Mouse (Mus musculus) heart, postnatal 4 days (tissue): Measurements from ENCODE around the gene Abat. TPM values are rescaled to one million over a fixed set of nuclear protein-coding genes. Genes with fewer than 3 reads are reported as not detected.
"Not testable (repeated sequence)": the region's sequence is repeated elsewhere in the genome, so short reads cannot be mapped to it uniquely, and the experiment has no call there.

Source experiments
- DNase-seq: peaks from one replicate; pipeline ENCODE4 v3.0.0; 2021
- total RNA-seq, 2 experiments: library from RNA; stranded (reverse); gene quantifications; 2 replicates each; pipeline ENCODE4 v1.2.3; 2021

Gene Abat
- total RNA-seq, 2 experiments from 2014 or later = 6.3 to 7.6 TPM

DNA sequence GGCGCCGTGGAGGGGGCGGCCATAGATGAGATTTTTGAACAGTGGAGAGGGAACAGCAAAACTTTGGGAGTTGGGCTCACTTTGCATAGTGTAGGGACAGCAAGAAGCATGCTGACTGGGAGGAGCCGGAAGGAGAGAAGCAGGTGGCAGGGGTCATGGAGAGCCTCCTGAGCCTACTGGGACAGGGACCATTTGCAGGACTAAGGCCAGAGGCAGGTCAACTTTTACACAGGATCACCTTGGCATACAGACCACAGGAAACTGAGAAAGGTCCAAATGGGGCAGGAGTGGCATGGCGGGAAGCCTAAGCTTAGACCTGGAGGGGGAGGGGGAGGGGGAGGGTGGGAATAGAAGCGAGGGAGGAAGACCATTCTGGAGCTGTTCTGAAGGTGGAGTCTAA lies 20.2 kb downstream of the Abat start:
- no peak for DNase-seq

DNA sequence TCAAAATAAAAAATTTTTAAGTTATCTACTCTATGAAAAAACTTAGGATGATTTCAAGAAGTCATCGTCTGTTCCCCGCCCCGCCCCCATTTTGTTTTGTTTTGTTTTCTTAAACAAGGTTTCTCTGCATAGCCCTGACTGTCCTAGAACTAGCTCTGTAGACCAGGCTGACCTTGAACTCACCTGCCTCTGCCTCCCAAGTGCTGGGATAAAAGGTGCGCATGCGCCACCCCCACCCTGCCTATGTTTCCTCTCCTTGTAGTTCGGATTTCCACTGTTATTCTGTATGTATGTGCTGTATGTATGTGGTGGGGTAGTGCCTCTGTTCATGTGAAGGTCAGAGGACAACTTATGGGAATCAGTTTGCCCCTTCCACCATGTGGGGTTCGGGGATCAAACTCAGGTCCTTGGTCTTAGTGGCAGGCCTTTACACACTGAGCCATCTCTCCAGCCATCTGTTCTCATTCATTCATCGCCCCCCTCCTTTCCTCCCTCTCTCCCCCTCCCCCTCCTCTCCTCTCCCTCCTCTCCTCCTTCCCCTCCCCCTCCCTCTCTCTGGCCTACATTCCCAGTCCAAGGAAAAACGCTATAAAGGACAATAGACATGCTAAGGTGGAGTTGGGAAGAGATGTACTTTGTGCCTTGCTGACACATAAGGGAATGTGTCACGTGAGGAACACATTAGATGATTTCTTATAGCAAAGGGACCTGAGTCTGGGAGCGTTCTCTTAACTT lies 21.4 kb downstream of the Abat start:
- no peak for DNase-seq

DNA sequence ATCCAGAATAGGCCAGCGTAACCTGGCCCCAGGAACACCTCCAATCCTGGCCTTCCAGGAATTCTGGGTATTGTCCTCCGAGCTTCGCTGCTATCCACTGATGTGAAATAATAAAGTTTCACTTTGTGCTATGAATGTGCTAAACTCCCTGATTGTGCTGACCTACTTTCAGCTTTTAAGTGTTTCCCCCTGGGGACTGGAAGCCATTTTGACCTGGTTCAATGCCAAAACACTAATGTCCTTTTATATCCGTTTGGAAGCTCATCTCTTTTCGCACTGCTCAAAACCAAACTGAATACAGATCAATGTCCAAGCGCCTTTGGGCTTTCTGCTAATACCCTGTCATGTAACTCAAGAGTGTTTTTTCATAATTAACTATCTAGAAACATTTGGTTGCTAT lies 22.2 kb downstream of the Abat start:
- no peak for DNase-seq

DNA sequence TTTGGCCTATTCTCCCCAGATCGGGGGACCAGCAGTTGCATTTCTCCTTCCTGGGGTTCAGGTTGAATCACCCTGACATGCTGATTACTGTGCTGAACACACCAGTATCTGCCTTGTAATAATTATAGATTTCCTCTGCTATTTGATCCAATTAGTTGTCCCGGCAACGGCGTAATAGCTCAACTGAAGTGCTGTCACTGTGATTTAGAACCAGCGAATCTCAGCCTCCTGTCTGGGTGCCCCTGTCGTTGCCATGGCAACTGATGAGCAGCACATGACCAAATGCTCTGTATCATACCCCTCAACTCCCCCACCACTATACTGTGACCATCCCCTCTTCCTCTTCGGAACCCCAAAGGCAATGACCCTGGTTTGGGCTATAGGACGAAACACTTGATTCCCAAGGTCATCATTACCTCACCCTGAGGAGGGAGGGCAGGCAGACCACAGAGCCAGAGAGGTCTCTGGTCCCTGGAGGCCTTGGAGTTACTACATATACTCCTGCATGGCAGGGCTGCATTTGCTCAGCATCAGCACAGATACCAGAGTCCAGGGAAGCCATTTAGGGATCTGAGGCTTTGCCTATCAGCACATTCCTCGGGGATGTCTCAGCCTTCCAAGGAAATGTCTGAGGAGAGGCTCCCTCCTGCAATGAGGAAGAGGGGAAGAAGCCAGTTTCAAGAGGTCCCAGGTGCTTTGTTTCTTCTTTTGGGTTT lies 26.1 kb downstream of the Abat start:
- DNase-seq = no peak

DNA sequence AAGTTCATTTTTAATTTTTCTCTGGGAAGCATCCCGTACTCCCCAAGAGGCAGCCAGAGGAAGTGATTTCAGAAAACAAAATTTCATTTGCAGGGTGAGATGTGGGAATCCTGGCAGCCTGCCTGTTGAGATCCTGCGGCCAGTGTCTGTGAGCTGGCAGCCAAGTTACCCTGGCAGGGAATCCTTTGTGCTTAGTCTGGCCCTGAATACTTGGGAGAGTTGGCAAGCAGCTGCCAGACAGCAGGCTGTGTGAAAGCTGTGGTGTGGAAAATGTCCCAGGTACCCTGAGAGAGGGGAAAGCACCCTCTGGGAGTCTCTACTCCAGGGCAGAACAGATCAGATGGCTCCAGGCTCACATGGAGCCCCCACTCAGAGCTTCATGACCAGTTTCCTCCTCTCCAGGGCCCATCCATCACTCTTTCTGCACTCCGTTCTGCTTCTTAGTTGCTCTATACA lies 27.7 kb downstream of the Abat start:
- peak; percentile 83 for DNase-seq

DNA sequence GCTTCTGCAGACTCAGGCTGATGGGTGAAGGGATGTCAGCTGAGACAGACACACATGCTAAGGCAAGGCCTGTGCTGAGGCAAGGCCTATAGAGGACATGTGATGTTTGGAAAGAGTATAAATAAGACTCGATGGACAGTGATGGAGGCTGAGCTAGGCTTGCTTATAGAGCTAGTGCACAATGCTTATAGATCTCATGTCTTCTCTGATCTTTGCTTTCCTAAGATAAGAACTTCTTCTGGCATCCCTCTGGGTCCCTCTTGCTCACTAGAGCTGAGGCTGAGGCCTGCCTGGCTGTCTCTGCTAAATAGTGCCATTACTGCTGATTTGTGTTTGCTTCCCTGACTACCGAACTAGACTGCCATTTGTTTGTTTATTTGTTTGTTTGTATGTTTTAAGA lies 34.6 kb downstream of the Abat start:
- no peak for DNase-seq

DNA sequence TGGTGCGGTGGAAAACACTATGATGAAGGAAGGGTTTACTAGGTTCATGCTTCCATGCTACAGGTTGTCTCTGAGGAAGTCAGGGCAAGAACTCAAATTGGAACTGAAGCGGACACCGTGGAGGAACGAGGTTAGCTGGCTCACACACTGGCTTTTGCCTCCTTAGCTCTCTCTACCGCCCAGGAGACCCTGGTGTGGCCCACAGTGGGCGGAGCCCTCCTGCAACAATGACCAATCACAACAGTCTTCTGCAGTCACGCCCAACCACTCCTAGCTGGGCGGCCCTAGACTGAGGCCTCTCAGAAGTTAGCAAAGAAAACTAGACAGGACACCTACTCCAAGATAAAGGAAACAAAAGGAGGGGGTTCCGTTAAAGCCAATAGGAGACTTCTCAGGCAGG lies 36.3 kb downstream of the Abat start:
- no peak for DNase-seq

DNA sequence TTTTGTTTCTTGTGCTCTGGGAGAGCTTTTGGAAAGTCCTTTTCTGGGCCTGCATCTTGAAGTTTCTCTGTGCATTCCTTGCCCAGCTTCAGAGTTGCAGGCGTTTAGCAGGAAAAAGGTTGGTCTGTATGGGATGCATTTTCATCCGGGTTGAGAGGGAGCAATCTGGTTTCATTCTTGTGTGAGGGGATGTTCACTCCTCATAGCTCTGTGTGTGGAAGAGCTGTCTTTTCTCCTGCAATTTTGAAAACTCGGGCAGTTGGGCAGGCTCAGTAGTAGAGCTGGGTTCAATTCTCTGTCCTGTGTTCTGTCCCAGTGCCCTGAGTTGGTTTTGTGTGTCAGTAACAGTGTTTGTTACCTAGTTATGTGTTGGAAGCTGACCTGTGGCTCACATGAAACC lies 41.1 kb downstream of the Abat start:
- DNase-seq = no peak

DNA sequence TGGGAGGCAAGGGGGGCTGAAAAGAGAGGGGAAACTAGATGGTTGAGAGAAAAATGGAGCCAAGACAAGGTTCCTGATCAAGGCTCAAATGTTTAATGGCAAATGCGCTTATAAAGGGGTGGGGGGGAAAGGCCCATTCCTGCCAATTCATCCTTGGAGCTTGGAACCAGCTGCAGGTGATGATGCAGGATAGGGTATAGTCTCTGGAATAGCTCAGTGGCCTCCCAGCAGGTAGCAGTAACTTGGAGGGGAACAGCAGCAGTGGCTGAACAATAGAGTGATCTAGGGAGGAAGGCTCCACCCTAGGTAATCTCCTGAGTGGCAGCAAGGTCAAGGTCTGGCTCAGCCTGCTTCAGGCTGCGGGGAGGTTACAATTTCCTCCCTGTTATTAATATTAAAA lies 41.5 kb downstream of the Abat start:
- not testable (repeated sequence) for DNase-seq

DNA sequence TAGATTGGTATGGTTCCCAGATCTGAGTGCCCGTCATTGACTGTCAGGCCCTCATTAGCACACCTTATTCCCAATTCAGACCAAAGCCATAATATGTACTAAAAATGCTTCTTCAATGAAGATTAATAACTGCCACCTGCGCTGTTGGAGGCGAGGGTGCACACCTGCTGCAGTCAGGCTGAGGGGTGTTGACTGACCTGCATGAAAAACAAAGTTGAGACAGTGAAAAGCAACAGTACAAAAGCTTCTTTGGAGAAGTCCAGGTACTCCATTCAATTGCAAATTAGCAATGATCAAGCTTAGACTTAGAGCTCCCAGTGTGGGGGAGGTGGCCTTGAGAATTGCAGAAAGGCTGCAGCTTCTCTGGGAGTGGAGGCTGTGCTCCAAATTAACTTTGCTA lies 42.1 kb downstream of the Abat start:
- not testable (repeated sequence) for DNase-seq

DNA sequence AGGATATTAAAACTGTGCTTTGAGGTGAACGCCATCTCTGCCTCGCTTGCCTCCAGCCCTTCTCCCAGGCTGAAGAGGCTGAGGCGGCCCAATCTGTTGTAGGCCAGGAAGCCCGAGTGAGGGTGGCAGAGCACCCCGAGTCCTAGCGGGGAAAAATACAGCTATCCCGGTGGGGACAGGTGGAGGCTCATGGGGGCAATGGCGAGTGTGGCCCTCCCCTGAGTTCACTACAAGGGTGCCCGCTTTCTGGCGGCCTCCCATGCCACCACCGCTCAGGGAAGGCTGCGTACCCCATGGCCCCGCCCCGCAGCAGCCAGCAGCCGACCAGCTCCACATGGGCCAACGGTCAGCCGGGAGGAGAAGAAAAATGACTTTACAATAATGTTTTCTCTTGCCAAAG lies 46.9 kb downstream of the Abat start:
- DNase-seq = no peak

DNA sequence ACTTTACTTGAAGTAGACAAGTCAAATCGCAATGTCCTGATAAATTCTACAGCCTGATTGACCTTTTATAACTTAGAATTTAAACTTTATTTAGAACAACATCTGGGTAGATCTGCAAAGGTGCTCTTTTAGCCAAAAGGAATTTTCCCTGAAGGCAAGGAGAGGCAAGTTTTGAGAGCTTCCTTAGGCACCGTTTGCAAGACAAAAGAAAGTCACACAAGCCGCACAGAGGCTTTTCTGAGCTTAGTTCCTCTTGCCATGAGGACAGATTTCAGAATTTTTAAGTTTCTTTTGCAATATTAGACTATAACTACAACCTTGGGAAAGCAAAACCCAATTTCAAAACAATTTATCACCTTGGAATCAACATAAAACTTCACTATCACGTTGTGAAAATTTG lies 47.9 kb downstream of the Abat start:
- DNase-seq = not testable (repeated sequence)

DNA sequence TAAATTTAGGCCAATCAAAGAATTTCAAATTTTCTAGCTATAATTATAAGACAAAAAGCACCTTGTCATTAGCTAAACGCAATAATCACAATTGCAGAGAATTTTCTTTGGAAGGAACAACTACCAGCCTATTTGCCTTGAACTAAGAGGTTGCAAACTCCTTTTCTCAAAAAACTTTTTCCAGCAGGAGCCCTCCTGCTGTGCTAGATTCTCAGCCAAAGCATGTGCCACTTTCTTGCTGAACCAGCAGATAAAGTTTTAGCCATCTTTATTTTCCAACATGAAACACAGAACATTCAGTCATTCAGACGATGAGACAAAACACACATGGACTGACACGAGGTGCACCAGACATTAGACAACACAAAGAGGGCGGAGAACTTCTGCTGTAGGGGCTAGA lies 48.6 kb downstream of the Abat start:
- DNase-seq = not testable (repeated sequence)

DNA sequence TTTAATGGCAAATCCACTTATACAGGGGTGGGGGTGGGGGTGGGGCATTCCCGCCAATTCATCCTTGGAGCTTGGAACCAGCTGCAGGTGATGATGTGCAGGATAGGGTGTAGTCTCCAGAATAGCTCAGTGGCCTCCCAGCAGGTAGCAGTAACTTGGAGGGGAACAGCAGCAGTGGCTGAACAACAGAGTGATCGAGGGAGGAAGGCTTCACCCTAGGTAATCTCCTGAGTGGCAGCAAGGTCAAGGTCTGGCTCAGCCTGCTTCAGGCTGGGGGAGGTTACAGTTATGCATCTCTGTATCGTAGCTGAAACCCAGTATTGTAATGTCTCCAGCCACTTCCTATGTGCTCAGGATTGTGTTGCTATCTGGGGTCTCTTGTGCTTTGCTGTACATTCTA lies 49.6 kb downstream of the Abat start:
- DNase-seq = not testable (repeated sequence)

DNA sequence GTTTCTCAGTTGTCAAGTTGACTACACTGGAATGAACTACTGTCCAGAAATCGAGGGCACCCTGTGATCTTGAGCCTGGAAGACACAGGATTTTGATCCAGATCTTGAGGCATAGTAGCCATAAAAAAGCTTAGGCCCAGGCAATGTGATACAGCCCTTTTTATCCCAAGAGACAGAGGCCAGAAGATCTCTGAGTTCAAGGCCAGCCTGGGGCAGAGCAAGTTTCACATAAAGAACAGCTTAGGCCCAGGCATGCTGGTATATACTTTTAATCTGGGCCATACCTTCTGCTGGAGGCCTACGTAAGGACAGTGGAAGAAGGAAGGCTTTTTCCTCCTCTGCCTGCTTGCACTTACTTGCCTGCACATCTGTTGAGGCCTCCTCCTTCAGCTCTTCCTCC lies 51.6 kb downstream of the Abat start:
- no peak for DNase-seq

DNA sequence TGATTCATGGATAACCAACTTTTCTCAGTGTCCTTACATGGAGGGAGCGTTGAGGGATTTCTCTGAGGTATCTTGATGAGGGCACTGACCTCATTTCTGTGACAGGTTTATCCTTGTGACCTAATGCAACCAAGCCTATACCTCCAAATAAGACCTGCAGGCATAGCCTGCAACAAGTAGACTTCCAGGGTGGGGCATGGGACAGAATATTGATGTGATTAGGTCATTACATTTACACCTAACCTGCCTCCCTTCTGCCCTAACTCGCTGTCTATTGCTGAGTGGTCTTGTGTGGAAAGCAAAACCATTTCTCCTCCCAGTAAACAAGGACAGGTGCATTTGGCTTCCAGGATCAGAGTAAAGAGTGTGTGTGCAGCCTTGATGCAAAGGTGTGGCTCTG lies 52.3 kb downstream of the Abat start:
- no peak for DNase-seq

DNA sequence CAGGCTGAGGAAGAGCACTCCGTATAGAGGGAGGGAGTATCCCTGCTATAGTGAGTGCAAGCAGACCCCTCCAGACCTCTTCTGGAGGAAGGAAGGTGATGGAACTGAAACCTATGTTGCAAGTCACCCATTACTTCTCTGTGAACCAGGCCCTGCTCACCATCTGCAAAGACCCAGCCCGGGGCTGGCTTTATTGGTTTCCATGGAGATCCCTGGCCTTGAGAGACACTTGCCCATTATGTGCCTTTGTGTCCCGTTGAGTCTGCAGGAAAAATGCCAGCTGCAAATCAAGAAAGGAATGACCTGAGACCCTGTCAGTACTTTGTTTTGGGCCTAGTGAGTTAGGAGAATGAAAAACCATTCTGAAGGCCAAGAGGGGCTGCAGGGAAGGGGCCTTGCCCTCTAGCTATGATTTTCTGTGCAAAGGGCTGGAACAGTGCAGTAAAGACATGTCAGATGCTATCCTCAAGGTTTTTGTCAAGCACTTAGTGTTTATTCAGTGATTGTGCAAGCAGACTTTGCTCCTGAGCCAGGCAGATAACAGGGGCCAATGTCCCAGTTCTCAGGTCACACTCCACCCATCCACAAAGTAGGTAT lies 53.0 kb downstream of the Abat start:
- no peak for DNase-seq

DNA sequence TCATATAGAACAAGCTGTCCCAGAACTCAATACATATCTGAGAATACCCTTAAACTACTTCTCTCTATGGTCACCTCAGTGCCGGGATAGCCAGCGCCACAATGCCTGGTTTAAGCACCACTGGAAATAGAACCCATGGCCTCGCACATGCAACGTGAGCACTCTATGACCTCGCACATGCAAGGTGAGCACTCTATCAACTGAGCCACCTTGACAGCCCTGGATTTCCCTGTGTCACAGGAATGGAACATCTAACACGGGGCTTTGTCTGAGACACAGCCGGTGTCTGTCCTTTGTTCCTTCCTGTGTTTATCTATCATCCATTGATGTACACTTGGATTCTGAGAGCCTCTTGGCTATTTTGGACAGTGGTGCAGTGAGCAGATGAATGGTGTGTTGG lies 55.7 kb downstream of the Abat start:
- no peak for DNase-seq

DNA sequence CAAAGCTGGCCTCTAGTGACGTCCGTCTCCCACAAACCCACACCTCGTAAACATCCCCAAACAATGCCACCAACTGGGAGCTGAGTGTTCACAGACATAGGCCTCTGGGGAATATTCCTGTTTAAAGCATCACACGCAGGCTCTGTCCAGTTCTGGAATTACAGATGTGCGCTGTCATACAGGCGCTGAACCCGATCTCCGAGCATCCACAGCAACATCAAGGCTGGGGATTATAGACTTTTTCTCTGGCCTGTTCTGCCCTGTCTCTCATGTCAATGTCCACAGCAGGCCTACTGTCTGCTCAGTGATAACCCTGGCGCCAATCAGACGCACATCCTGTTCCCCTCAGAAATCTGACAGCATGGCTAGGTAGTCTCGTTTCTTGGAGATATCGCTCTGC lies 57.1 kb downstream of the Abat start:
- no peak for DNase-seq

DNA sequence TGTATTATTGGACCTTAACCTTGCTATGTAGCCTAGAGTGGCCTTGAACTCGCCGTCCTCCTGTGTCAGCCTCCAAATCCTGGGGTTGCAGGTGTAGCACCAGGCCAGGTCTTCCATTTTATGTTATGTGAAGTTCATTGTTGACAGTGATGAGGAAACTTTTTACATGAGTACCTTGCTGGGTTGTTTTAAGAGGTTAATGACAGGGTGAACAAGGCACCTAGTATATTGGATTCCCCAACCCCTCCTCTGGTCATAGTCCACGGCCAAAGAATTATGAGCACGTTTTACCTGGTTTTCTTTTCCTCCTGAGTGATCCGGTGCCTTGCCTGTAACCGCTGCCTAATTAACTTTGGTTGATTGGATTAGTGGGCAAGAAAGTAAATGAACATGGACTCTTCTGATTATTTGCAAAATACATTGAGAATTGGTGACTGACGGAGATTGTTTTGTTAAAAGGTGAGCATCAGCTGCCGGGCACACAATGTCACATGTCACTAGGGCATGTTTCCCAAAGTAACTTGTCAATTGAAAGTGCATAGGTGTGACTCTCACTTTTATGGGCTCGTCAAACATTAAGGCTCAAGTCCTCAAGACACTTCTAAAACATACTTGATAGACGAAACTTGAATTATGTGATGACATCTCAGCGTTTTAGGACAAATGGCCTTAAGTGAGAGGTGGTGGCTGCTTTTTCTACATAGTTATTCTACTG lies 57.8 kb downstream of the Abat start:
- DNase-seq = no peak

DNA sequence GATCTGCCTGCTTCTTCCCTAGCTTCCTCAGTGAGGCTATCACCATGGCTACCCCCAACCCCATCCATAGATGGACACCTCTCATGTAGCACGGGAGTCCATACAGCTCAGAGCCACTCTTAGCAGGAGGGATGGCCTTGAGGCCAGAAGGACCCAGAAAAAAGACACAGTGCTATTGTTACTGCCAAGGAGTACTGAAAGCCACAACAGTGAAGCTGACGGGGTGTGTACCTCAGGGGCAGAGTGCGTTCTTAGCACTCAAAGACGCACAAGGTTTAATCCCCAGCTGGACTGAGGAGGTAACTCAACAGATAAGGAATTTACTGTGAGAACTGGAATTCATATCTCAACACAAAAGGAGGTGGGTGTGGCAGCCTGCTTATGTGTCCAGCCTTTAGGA lies 59.8 kb downstream of the Abat start:
- DNase-seq = no peak

DNA sequence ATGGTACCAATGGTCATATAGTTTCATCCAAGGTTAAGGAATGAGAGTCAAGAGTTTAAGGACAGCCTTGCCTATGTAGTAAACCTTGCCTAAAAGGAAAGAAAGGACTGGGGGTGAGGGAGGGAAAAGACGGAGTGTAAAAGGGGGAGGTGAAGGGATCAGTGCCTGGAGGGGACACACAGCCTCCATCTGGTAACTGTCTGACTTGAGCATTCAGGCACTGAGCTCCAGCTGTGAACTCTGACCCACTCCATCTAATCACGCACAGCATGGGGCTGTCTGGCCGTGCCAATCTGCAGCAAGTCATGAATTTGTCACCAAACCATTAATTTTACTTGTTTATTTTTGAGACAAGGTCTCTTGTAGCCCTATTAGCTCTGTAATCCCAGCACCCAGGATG lies 60.5 kb downstream of the Abat start:
- no peak for DNase-seq

DNA sequence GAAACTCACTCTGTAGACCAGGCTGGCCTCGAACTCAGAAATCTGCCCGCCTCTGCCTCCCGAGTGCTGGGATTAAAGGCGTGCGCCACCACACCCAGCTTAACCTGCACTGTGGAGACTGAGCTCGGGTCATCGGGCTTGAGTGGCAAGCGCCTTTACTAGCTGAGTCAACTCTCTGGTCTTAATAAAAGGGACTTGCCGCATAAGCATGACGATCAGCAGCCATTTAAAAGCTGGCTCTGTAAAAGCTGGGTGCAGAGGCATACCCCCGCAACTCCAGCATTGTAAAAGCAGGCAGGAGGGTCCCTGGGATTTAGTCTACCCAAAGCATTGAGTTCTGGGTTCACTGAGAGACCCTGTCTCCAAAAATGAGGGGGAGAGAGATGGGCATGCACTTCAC lies 61.1 kb downstream of the Abat start:
- no peak for DNase-seq
